Mouse (Mus musculus) CH12.LX (cell line): ENCODE measurements around the gene Hsd17b13. TPM values are rescaled to one million over a fixed set of nuclear protein-coding genes. Genes with fewer than 3 reads are reported as not detected.

ENCODE experiments used
- DNase-seq: peaks from one replicate; pipeline ENCODE4 v3.0.0-alpha.2; 2013; ENCODE audit errors: extremely low read depth
- H3K27ac ChIP-seq: 2 replicates; pipeline ENCODE4 v1.5.1; 2012; ENCODE audit warnings: low read depth, mild to moderate bottlenecking, control low read depth, moderate library complexity; ENCODE audit not compliant: insufficient read depth
- H3K27me3 ChIP-seq: replicated peaks from 2 replicates; pipeline ENCODE3; 2012; ENCODE audit warnings: inconsistent platforms
- H3K36me3 ChIP-seq, 2 experiments: replicated peaks in 1 of 2; 2 replicates each; pipeline versions ENCODE3 to v1.6.1; 2012; ENCODE audit warnings: inconsistent platforms in 1 of 2, low read length in 1 of 2, mild to moderate bottlenecking in 1 of 2, mixed read lengths in 1 of 2, moderate library complexity in 1 of 2; ENCODE audit not compliant: control insufficient read depth in 1 of 2, insufficient read depth in 1 of 2
- H3K4me1 ChIP-seq, 2 experiments: 2 replicates each; pipeline ENCODE4 v1.6.1; 2012; ENCODE audit warnings: inconsistent platforms in 1 of 2, moderate library complexity in 1 of 2; ENCODE audit not compliant: insufficient read depth in 2 of 2, control insufficient read depth in 1 of 2
- H3K4me2 ChIP-seq: 2 replicates; pipeline ENCODE4 v1.6.1; 2012; ENCODE audit warnings: low read depth, mild to moderate bottlenecking, control low read depth; ENCODE audit not compliant: poor library complexity, insufficient read depth, severe bottlenecking
- H3K4me3 ChIP-seq, 3 experiments: fragments of 150-350 bp in 1 of 3; sonication (generic) in 1 of 3; replicated peaks in 1 of 3; 2 replicates each; pipeline versions ENCODE3 to v1.5.1; 2011 to 2012; ENCODE audit warnings: low read depth in 2 of 3, low read length in 2 of 3, mild to moderate bottlenecking in 2 of 3, moderate library complexity in 2 of 3, control low read depth in 1 of 3, improper control_type of control experiment in 1 of 3, inconsistent platforms in 1 of 3, mixed read lengths in 1 of 3; ENCODE audit not compliant: poor library complexity in 1 of 3
- H3K79me2 ChIP-seq: replicated peaks from 2 replicates; pipeline ENCODE4 v1.6.1; 2012; ENCODE audit warnings: mild to moderate bottlenecking, moderate library complexity; ENCODE audit not compliant: control insufficient read depth, poor library complexity, insufficient read depth, severe bottlenecking; ENCODE audit errors: extremely low read depth
- H3K9ac ChIP-seq: 2 replicates; pipeline ENCODE4 v1.6.1; 2012; ENCODE audit warnings: low read depth, mild to moderate bottlenecking, control low read depth, moderate library complexity; ENCODE audit not compliant: insufficient read depth
- H3K9me3 ChIP-seq: replicated peaks from 2 replicates; pipeline ENCODE3; 2012; ENCODE audit warnings: low read length, inconsistent platforms, mixed read lengths
- CHD2 ChIP-seq: IDR thresholded peaks from 2 replicates; pipeline ENCODE4 v1.6.1; 2011; ENCODE audit warnings: low read length, improper control_type of control experiment
- ELF1 ChIP-seq: IDR thresholded peaks from 2 replicates; pipeline ENCODE4 v1.6.1; 2014; ENCODE audit warnings: low read depth, mild to moderate bottlenecking, inconsistent platforms, low read length, improper control_type of control experiment
- EP300 ChIP-seq: IDR thresholded peaks from 2 replicates; pipeline ENCODE4 v1.6.1; 2011; ENCODE audit warnings: low read length, improper control_type of control experiment
- HCFC1 ChIP-seq: IDR thresholded peaks from 2 replicates; pipeline ENCODE4 v1.6.1; 2012; ENCODE audit warnings: low read depth, mild to moderate bottlenecking, inconsistent platforms, low read length, improper control_type of control experiment
- IRF4 ChIP-seq: IDR thresholded peaks from 2 replicates; pipeline ENCODE4 v1.6.1; 2014; ENCODE audit warnings: low read depth, mild to moderate bottlenecking, inconsistent platforms, low read length, improper control_type of control experiment
- JUND ChIP-seq: conservative IDR thresholded peaks from 2 replicates; pipeline ENCODE4 v1.6.1; 2011; ENCODE audit warnings: low read depth, low read length, improper control_type of control experiment
- KAT2A ChIP-seq: IDR thresholded peaks from 2 replicates; pipeline ENCODE4 v1.6.1; 2012; ENCODE audit warnings: low read length, improper control_type of control experiment, inconsistent platforms; ENCODE audit not compliant: insufficient replicate concordance
- MAFK ChIP-seq: IDR thresholded peaks from 2 replicates; pipeline ENCODE4 v1.6.1; 2011; ENCODE audit warnings: low read length, improper control_type of control experiment; ENCODE audit not compliant: insufficient replicate concordance
- MAZ ChIP-seq: IDR thresholded peaks from 2 replicates; pipeline ENCODE4 v1.6.1; 2012; ENCODE audit warnings: low read depth, mild to moderate bottlenecking, inconsistent platforms, low read length, improper control_type of control experiment, moderate library complexity
- MYC ChIP-seq: IDR thresholded peaks from 2 replicates; pipeline ENCODE4 v1.6.1; 2011; ENCODE audit warnings: low read depth, mild to moderate bottlenecking, improper control_type of control experiment, low read length
- RAD21 ChIP-seq: IDR thresholded peaks from 2 replicates; pipeline ENCODE4 v1.6.1; 2011; ENCODE audit warnings: low read depth, mild to moderate bottlenecking, low read length, improper control_type of control experiment, moderate library complexity
- TBP ChIP-seq: conservative IDR thresholded peaks from 2 replicates; pipeline ENCODE4 v1.6.1; 2011; ENCODE audit warnings: low read depth, low read length, improper control_type of control experiment
- TCF12 ChIP-seq: IDR thresholded peaks from 2 replicates; pipeline ENCODE4 v1.6.1; 2014; ENCODE audit warnings: low read depth, mild to moderate bottlenecking, inconsistent platforms, low read length, improper control_type of control experiment
- ZMIZ1 ChIP-seq: IDR thresholded peaks from 2 replicates; pipeline ENCODE4 v1.6.1; 2012; ENCODE audit warnings: low read depth, mild to moderate bottlenecking, inconsistent platforms, low read length, improper control_type of control experiment
- dilution Hi-C: fragments of 300-500 bp; cut with MboI; formaldehyde crosslinking; loops from 2 replicates; pipeline ENCODE4 v1.14.3; 2020; ENCODE audit warnings: low sequenced_read_pairs; ENCODE audit not compliant: extremely low pct_unique_long_range_greater_than_20kb, extremely low pct_ligation_motif_present
- in situ Hi-C: fragments of 300-500 bp; cut with MboI; formaldehyde crosslinking; loops from 3 replicates; pipeline ENCODE4 v1.14.3; 2019; ENCODE audit warnings: low sequenced_read_pairs, low pct_ligation_motif_present, low pct_unique_long_range_greater_than_20kb, mixed read lengths
- polyA plus RNA-seq: library from polyadenylated mRNA; unstranded; fragments of >175 nt; gene quantifications from 2 replicates; pipeline ENCODE4 v1.2.1, GENCODE M21; 2012; ENCODE audit warnings: low read depth; ENCODE audit not compliant: insufficient read length
- total RNA-seq, 2 experiments: library from RNA; depleted of rRNA; stranded (reverse); fragments of 300-350 nt in 1 of 2; fragments of >200 nt in 1 of 2; gene quantifications; 2 replicates each; pipeline ENCODE4 v1.2.3; 2012 to 2014

The Hsd17b13 gene
- total and polyA plus RNA-seq, 3 experiments = 0.23 to 0.64 TPM; not detected in 1

DNA sequence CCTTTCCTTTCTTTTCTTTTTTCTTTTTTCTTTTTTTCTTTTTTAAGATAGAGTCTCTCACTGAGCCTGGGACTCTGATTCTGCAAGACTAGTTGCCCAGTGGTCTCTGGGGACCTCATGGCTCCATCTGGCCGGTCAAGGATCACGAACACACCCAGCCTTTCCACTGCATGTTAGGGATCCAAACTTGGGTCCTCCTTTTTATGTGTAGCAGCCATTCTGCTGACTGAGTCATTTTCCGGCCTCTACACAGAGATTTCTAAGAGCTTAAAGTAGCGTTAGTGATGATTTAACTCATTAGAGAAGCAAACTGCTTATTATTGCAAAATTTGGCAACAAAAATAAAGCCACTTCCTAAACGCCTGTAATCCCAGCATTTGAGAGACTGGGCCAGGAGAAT, 54.8 kb downstream of the Hsd17b13 start:
- Histone ChIP-seq H3K4me2 (no peak overlapping the region), H3K27me3 (no peaks in the 10 kb centered on the region), H3K4me3 (no peak overlapping the region), H3K79me2 (no peaks in the 10 kb centered on the region), H3K27ac (no peak overlapping the region), H3K36me3 (no peaks in the 10 kb centered on the region), H3K9ac (no peak overlapping the region), H3K4me1 (peaks cover 9 to 20% of the 10 kb centered on the region in 2 experiments), H3K9me3 (peaks cover 2% of the 10 kb centered on the region)
- in situ Hi-C loops (loop anchor here (5.0 to 10.0 kb wide), 2 partner anchors 65 to 238 kb away; no protein-coding TSS in a partner anchor), dilution Hi-C loops (no loop called here)
- no peak for DNase-seq
- TF ChIP-seq MAFK = 0 out of 2 replicates have a peak, but pooled peaks have one; percentile 49
- TF ChIP-seq MYC = no peak

DNA sequence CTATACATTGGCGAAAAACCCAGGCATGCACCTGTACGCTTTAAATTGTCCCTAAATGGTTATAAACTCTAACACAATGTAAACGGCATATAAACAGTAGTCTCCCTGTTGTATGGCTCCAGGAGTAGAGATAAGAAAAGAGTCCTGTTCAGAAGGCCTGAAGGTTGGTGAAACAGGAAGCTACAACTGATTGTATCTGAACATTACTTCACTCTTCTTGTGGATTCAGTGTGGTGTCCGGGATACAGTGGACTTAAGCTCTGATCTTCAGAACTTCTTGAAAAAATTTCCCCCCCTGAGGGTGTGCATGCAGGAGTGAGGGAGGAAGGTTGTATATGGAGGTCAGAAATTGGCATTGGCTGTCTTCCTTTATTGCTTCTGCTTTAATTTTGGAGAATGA, 57.7 kb downstream of the Hsd17b13 start:
- H3K4me2 ChIP-seq = no peak overlapping the region
- DNase-seq = no peak
- TF ChIP-seq EP300 (no peak), MYC (no peak), TCF12 (no peak)
- TF ChIP-seq, all 38 proteins: peak for 0
- Histone ChIP-seq H3K27ac (no peak overlapping the region), H3K4me1 (peaks cover 9 to 43% of the 10 kb centered on the region in 2 experiments), H3K9ac (no peak overlapping the region), H3K9me3 (no peaks in the 10 kb centered on the region), H3K79me2 (no peaks in the 10 kb centered on the region), H3K27me3 (no peaks in the 10 kb centered on the region), H3K4me3 (no peak overlapping the region), H3K36me3 (no peaks in the 10 kb centered on the region)
- in situ Hi-C loops = no loop called here
- dilution Hi-C loops = no loop called here

DNA sequence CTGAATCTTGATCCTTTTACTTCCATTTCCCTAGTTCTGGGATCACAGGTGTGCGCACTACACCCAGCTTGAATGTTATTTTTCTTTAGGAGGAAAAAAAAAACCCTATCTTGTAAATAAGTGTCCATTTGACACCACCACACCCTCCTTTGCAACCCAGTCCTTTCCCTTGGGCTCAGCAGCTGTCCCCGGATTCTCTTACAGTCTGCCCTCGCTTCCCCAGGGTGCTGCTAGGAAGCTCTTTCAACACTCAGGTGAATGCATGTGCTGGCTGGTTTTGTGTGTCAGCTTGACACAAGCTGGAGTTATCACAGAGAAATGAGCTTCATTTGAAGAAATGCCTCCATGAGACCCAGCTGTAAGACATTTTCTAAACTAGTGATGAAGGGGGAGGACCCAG, 59.0 kb downstream of the Hsd17b13 start:
- H3K79me2 ChIP-seq = no peaks in the 10 kb centered on the region
- peaks cover 14 to 52% of the 10 kb centered on the region in 2 experiments for H3K4me1 ChIP-seq
- dilution Hi-C loops = no loop called here
- H3K27me3 ChIP-seq = no peaks in the 10 kb centered on the region
- no peak overlapping the region for H3K27ac ChIP-seq
- no peak overlapping the region for H3K9ac ChIP-seq
- DNase-seq = no peak
- in situ Hi-C loops = no loop called here
- H3K36me3 ChIP-seq = no peaks in the 10 kb centered on the region
- no peak overlapping the region for H3K4me2 ChIP-seq
- no peaks in the 10 kb centered on the region for H3K9me3 ChIP-seq
- no peak overlapping the region for H3K4me3 ChIP-seq
- TF ChIP-seq RAD21 = no peak
- TF ChIP-seq MAZ = no peak
- TF ChIP-seq ZMIZ1 = no peak
- TF ChIP-seq IRF4 = no peak
- no peak for TF ChIP-seq CHD2
- no peak for TF ChIP-seq TCF12
- TF ChIP-seq KAT2A = no peak
- TF ChIP-seq ELF1 = no peak
- no peak for TF ChIP-seq HCFC1
- TF ChIP-seq JUND = no peak
- TF ChIP-seq TBP = no peak
- no peak for TF ChIP-seq MAFK
